Mouse (Mus musculus) ES-Bruce4 (cell line): Measurements from ENCODE around the gene Gm10842.

ENCODE experiments used
- CTCF ChIP-seq: IDR thresholded peaks from one replicate; pipeline ENCODE4 v1.8.1; 2011; ENCODE audit warnings: low read depth, low read length
- POLR2A ChIP-seq: IDR thresholded peaks from one replicate; pipeline ENCODE4 v1.8.1; 2011; ENCODE audit warnings: low read length; ENCODE audit not compliant: insufficient read depth

- TF ChIP-seq CTCF (no peak), POLR2A (no peak)
These were observed 31.8 kb downstream of the Gm10842 start, which contains the start of gene Tlk2 for GRCm38 (mm10) chr11:105178516-105178915.
